In the genomic region with DNA sequence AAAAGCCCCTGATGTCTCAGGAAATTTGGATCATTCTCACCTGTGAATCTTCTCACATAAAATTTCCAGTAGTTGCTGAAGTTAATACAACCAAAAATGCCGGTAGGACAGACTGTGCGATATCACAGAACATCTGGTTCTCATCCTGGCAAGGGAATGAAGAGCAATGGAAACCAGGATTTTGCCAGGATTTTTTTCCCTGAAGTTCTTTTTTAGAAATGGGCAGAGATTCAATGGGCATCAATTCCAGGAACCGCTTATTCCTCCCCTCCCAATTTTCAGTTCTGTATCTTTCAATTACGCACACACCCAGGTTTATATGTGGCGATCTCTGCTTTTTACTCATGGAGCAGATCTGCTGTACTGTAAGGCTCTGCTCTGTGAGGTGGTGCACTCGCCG, we compare ENCODE assay signal across 17 mouse cellular contexts.
DNase-seq lines count a peak whose midpoint lies in the region.
"Had no signal": no experiment of that assay in that cellular context is flagged by ENCODE, and none has a peak within 500 bp of the region (broad histone marks: within the 10 kb centered on the region; RNA-seq: fewer than 3 reads in every experiment).

No protein-coding gene starts in this region.

- peak; percentile 33 for DNase-seq in gastrocnemius, adult 18-20 months (ENCODE audit: low spot score)
- DNase-seq in gastrocnemius, postnatal 25 days: no peak
- DNase-seq in layer of hippocampus, adult 9-11 months: peak; percentile 17
- DNase-seq in layer of hippocampus, adult 9-10 months (ENCODE audit: low spot score): no peak
- peak; percentile 57 for DNase-seq in NIH3T3 (ENCODE audit: low read depth)
- DNase-seq in skeletal muscle tissue, adult 2 months (ENCODE audit: low read depth, low spot score): peak; percentile 42
- no peak for DNase-seq in kidney, postnatal 14 days
- DNase-seq: adrenal gland, adult 8-10 months; cerebellum, adult 11 months; cerebellum, adult 9-10 months; cerebellum, postnatal 36 days; heart, postnatal 14 days; kidney, adult 18-20 months; kidney, postnatal 36 days; liver, embryonic 13.5 days; lung, adult 18-20 months; lung, postnatal 14 days had no signal

Comparison
In these comparisons a context has a peak if more than half of its experiments do, and no peak if none do; other contexts are left out.
1. DNase-seq: peak in gastrocnemius, adult 18-20 months (single experiment), layer of hippocampus, adult 9-11 months (single experiment), NIH3T3 (single experiment) and skeletal muscle tissue, adult 2 months (single experiment); none in gastrocnemius, postnatal 25 days (single experiment), layer of hippocampus, adult 9-10 months (single experiment) and kidney, postnatal 14 days (single experiment).